Mouse (Mus musculus): ENCODE measurements at regions not wholly inside any gene's neighbourhood (a gene's known extent, or its start where the extent isn't known, plus 50 kb on each side); places are given as distances from the start of the nearest gene placed in this dataset.

DNA sequence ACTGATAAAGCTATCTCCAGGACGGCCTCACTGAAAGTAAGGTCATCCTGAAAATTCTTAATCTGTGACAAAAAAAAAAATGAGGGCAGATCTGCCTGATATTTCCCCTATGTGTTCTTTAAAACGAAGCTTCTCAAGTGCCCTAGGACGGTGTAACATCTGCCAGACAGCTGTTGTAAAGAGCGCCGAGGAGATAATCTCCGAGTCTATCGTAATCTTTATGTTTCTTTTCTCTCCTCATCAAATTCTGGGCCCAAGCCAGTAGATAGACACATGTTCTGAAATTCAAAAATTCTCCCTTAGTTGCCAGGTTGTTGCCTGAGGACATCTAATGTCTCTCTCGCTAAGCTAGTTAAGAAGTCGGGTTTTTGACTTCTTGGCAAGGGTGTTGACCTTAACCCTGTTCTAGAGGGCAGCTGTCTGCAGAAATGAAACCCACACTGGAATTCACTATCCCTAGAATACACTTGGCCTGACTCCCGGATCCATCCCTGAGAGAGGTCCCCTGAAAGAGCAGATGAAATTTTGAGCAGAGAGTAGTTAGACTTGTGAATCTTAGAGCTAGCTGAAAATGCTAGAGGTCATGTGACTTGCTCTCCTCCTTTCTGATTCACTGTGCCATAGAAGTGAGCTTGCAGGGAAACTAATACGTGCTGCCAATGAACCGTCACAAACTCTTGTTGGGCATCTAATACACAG is 104.1 kb upstream of the Hes1 start:
- DNase-seq (ENCODE audit: low spot score): no peak

GRCm38 (mm10) chr16:29963284-29963683 is 100.9 kb upstream of the Hes1 start:
- no peak for DNase-seq (ENCODE audit: low spot score)

GRCm38 (mm10) chr16:29964563-29964962 is 99.6 kb upstream of the Hes1 start:
- no peak for DNase-seq (ENCODE audit: low spot score)

DNA sequence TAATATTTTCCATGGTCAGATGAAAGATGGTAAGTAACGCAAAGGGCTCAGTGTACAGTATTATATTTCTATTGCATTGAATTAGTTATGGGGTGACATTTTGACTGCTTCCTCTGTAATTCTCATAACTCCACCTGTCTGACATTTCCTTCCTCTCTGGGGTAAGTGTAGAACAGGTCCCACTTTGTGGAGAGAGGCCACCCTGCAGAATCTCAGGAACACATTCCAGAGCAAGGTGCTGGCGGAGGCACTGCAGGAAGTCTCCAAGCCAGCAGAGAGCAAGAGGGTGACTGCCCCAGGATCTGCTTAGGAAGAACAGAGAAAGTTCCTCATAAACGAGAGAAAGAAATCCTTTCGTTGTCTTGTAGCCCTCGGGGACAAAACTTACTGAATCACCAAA is 95.4 kb upstream of the Hes1 start:
- DNase-seq (ENCODE audit: low spot score): no peak

GRCm38 (mm10) chr16:29972741-29973141 is 91.4 kb upstream of the Hes1 start:
- DNase-seq (ENCODE audit: low spot score): no peak

DNA sequence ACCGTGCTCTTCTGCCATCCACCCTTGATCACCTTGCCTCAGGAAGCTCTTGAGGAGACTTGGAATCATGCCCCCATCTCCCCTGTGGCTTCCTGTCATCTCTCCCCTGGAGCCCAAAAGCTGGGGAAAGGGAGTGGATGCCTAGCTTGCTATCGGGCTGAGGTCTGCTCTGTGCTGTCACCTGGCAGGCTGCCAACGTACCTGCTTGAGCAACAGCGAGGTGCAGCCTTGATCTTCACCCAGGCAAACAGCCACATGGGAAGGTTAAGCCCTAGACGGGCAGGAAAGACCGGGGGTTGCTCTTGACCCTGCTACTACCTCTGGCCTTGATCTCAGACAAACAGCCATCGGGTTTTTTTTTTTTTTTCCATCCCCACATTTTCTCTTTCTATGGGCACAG is 90.9 kb upstream of the Hes1 start:
- DNase-seq (ENCODE audit: low spot score): no peak

- no peak for DNase-seq (ENCODE audit: low spot score)
These were observed 88.4 kb upstream of the Hes1 start for GRCm38 (mm10) chr16:29975800-29976199.

DNA sequence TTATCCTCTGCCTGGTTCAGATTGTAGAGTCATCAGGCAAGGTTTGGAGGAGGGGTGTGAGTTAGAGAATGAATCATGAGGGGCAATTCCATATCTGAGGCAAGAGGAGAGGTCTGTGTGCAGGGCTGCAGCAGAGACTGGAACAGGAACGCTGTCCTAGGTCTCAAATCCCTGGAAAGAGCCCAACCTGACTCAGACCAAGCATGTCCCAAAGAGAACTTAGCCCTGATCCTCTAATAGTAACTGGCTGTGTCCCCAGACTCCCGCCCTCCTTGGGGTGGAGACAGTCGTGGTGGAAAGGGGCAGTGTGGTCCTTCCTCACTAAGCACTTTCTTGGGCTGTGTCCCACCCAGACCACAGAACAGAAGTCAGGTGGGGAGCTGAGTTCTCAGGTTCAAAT is 87.2 kb upstream of the Hes1 start:
- no peak for DNase-seq (ENCODE audit: low spot score)

GRCm38 (mm10) chr16:29977711-29978110 is 86.5 kb upstream of the Hes1 start:
- peak; percentile 56 for DNase-seq (ENCODE audit: low spot score)

GRCm38 (mm10) chr16:29979066-29979465 is 85.1 kb upstream of the Hes1 start:
- no peak for DNase-seq (ENCODE audit: low spot score)

- DNase-seq (ENCODE audit: low spot score): no peak
These were observed 82.6 kb upstream of the Hes1 start for GRCm38 (mm10) chr16:29981543-29981942.

DNA sequence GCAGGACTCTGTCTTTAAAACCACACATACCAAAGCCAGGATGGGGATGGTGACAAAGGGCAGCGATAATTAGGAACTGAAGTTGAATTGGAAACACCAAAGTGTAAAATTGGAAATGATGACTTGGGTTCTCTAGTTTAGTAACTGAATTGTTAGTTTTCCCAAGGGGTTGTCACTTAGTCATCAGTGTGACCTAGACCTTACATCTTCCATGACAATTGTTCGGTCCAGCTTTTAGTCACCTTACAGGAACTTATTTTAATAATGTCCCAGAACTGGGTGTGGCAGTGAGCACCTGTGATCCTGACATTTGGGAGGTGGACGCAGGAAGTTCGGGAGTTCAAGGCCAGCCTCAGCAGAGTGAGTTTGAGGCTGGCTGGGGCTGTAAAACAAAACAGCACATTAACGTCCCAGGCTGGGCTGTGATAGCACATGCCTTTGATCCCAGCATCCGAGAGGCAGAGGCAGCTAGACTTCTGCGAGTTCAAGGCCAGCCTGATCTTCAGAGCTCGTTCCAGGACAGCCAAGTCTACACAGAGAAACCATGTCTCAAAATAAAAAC is 81.9 kb upstream of the Hes1 start:
- no peak for DNase-seq (ENCODE audit: low spot score)

GRCm38 (mm10) chr16:29983161-29983560 is 81.0 kb upstream of the Hes1 start:
- DNase-seq (ENCODE audit: low spot score): no peak

GRCm38 (mm10) chr16:29985126-29985931 is 78.9 kb upstream of the Hes1 start:
- no peak for DNase-seq (ENCODE audit: low spot score)

- no peak for DNase-seq (ENCODE audit: low spot score)
These were observed 76.6 kb upstream of the Hes1 start for GRCm38 (mm10) chr16:29987595-29987994.

DNA sequence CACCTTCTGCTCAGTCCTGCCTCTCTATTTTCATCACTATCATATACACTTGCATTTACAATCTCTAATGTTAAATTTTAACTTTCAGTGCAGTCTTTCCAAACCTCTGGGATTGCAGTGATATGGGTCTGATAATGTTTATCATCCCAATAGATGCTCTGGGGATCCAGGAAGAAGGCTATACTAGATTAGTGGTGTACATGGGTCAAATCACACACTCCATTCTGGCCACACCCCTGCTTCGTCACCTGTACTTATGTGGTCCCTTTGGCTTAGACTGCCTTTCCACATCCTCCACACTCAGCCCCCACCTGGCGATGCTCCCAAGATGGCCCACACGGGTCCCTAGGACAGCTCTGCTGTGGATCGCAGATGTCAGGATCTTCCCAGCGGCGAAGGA is 76.2 kb upstream of the Hes1 start:
- no peak for DNase-seq (ENCODE audit: low spot score)

DNA sequence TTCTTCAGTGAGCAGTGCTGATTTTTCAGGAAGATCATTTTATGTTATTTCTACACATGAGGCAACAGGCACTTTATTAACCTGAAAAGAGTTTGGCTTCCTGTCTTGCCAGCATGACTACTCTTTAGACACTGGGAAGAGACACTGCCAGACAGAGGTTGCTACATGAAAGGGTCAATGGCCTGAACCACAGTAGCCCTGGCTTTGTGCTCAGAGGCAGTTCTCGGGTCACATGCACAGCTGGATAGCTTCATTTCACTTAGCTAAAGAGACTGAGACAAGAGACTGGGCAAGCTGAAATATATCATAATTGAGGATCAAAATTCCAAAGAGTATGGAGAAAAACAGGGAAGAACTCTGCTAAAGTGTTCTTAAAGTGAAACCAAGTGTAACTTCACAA is 74.9 kb upstream of the Hes1 start:
- no peak for DNase-seq (ENCODE audit: low spot score)

DNA sequence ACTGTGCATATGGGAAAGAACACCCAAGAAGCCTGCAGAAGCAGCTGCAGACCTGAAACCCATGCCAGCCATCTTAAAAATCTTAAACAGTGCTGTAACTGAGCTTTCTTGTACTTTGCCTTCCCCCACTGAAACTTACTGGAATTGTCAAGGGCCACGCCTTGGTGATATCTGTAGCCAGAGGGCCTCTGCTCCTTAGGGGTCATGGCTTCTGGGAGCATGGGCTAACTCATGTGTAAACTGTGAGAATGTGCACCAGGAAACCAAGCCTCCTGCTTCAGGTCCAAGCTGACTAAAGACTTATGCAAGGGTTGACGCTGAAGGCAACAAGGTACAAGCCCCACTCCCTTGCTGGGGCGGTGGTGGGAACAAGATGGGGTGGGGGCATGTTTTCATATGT is 73.8 kb upstream of the Hes1 start:
- no peak for DNase-seq (ENCODE audit: low spot score)

DNA sequence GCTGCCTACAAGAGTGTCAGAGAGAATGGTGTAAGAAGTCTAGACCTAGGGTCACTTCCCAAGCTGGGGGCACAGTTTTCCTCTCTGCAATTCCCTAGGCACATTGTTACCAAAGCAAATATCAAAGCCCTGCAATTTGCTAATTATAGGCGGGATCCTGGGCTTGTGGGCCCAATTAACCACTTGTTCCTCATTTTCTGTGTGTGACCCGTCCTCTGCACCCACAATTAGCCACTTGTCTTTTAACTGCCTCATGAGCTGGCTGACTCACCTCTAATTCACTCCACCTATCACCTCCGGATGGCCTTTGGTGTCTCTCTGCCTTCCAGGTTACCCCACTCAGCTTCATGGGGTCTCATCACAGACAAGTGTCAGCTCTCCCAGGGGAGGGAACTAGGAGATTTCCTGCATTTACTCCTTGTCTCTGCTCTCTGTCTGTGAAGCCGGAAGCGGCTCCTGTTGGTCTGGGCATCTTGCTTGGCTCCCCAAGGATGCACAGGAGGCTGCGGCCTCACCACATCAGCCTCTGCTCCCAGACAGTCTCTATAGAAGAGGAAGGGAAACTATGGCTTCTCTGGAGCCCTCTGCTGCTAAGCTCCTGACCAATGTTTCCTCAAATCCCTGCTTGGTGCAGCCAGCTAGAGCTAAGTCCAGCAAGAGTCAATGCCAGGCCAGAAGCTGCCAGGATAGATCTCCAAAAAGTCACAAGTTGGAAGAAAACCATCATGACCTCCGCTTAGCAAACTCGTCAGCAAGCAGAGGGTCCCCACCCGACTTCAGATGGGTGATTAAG is 73.2 kb upstream of the Hes1 start:
- no peak for DNase-seq (ENCODE audit: low spot score)

DNA sequence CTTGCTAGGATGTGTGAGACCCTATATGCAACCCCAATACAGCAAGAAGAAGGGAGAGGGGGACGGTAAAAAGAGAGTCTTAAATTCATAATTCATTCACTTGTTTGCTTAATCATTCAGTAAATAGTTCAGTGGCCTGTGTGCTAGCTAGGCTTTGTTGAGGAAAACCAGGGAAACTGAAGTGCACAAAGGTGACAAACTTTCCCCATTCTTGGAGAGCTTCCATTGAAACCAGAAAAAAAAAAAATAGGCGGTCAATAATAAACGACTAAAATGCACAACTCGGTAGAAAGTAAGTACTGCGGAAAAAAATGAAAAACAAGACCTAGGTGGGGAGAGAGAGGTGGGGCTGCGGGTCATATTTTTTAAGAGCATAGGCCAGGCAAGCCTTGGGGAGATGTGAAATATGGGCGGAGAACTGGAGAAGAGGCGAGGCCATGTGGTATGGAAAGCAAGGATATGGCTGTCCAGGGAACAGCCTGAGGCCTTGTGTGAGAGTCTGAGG is 72.3 kb upstream of the Hes1 start:
- DNase-seq (ENCODE audit: low spot score): no peak

DNA sequence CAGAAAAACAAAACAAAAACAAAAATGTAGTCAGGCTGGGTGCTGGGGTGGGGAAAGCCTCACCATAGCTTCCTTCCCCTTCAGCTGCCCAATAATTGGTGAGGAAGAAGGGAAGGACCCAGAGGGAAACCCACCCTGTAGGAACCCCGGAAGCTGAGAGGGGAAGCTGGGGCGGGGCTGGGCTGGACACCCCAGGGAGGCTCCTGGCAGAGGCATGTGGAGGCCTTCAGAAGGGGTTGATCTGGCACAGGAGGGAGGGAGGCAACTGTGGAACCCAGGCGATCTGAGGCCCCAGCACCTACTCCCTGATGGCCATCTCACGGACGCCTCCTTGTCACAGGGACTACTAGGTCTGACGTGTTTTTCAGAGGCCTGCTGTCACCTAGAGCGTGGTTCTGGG is 71.1 kb upstream of the Hes1 start:
- no peak for DNase-seq (ENCODE audit: low spot score)

DNA sequence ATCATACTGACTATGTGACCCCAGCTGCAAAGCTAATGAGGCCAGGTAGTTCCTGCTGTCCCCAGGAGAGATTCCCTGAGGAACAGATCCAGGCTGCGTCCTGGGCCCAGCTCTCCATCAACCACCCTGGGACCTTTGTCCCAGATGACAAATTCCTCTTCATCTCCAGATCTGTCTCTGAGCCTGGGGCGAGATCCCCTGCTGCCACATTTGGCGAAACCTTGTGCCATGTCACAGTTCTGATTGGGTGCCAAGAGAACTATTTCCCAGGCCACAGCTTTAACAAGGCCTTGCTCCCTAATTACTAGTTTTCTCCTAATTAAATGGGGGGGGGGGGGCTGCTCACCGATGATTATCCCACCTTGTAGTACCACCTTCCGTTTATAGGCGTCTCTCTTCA is 70.6 kb upstream of the Hes1 start:
- no peak for DNase-seq (ENCODE audit: low spot score)

Measured in lung, postnatal 25 days (tissue).